Mouse (Mus musculus) spleen, adult 2 months (tissue): ENCODE data around the gene Ccdc153.

Source experiments
- CTCF ChIP-seq: fragments of 200-500 bp; IDR thresholded peaks from 2 replicates; pipeline ENCODE4 v1.5.1; 2011; ENCODE audit warnings: mild to moderate bottlenecking, inconsistent platforms; ENCODE audit not compliant: insufficient read depth, insufficient read length, insufficient replicate concordance; ENCODE audit errors: extremely low read depth
- POLR2A ChIP-seq: fragments of 200-500 bp; IDR thresholded peaks from 2 replicates; pipeline ENCODE4 v1.6.1; 2011; ENCODE audit warnings: low read depth, low read length, inconsistent platforms

DNA sequence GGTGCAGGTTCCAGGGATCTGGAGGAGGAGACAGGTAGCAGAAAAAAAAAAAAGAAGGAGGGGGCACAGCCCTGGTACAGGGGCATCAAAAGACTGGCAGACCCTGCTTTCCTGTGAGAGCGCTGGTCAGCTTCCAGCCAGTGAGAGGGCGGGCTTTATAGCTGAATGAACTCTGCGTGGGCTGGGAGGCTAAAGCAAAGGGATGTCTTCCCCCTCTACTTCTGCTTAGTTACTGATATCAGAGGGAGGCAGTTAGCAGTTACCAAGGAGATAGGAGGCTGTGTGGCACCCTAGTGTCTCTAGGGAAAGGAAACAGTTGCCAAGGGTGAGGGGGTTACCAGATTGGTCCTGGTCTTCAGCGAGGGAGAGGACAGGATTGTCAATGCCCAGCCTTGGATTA is 10.0 kb downstream of the Ccdc153 start:
- TF ChIP-seq CTCF (no peak), POLR2A (no peak)
